11 mouse cellular contexts compared by ENCODE assay signal in the genomic region with DNA sequence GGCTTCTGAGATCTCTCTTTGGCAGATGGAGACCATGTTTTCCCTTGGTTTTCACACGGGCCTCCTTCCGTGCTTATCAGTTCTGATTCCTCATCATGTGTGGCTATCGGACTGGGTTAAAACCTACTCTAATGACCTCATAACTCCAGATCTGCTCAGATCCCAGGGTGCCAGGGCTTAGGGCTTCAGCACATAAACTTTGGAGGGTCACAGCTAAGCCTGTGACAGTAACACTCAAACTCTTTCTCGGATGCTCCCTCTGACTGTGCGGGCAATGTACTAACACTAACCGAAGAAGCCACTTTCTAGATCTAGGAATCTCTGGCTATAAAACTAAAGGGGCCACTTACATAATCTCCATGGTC. TPM values are rescaled to one million over a fixed set of nuclear protein-coding genes. Genes with fewer than 3 reads are reported as not detected.
DNase-seq lines count a peak whose midpoint lies in the region; ATAC-seq and TF ChIP-seq lines count a peak whose summit lies in the region.
"Had no signal": no experiment of that assay in that cellular context is flagged by ENCODE, and none has a peak within 500 bp of the region (broad histone marks: within the 10 kb centered on the region; RNA-seq: fewer than 3 reads in every experiment).

No protein-coding gene starts in this region.

- WGBS in heart, adult 2 months: 57% methylated on average over 6 of the region's 6 CpGs
- WGBS in liver, embryonic 11.5 days: 53% methylated on average over 6 of the region's 6 CpGs
- 36% methylated on average over 6 of the region's 6 CpGs for WGBS in intestine, embryonic 16.5 days
- 50% methylated on average over 6 of the region's 6 CpGs for WGBS in neural tube, embryonic 14.5 days

- no peak for DNase-seq in heart, adult 2 months
- no peak for DNase-seq in heart, adult 8-10 months (ENCODE audit: low spot score)
- no peak for DNase-seq in liver, embryonic 11.5 days (ENCODE audit: low spot score)
- DNase-seq in liver: no peak
- DNase-seq in layer of hippocampus, adult 9-11 months: no peak
- no peak for DNase-seq in ovary, postnatal 36 days (ENCODE audit: low spot score)
- DNase-seq: cerebellum, adult 11-12 months had no signal

- TF ChIP-seq EP300 in heart, adult 2 months (IDR thresholded peaks at IDR 0.05; ENCODE audit: insufficient read depth, low read depth, low read length): no peak

- H3K79me2 ChIP-seq in heart, adult 2 months (replicated peaks; ENCODE audit: control insufficient read depth, insufficient read depth, low read length): no peaks in the 10 kb centered on the region

- no peak for TF ChIP-seq CTCF in heart, adult 2 months (IDR thresholded peaks at IDR 0.05)

- no peak overlapping the region for H3K9ac ChIP-seq in heart, adult 2 months (ENCODE audit: low read depth, low read length)
- H3K9ac ChIP-seq in liver, embryonic 11.5 days (ENCODE audit: low read depth, low read length): no peak overlapping the region
- H3K9ac ChIP-seq in intestine, embryonic 16.5 days (ENCODE audit: low read depth, low read length): no peak overlapping the region
- no peak overlapping the region for H3K9ac ChIP-seq in neural tube, embryonic 14.5 days (replicated peaks; ENCODE audit: low read depth, low read length)

- no peaks in the 10 kb centered on the region for H3K36me3 ChIP-seq in heart, adult 2 months (ENCODE audit: control insufficient read depth, insufficient read depth, low read length)
- H3K36me3 ChIP-seq in liver, embryonic 11.5 days (ENCODE audit: control insufficient read depth, insufficient read depth, low read length): no peaks in the 10 kb centered on the region
- H3K36me3 ChIP-seq in intestine, embryonic 16.5 days (ENCODE audit: control insufficient read depth, insufficient read depth, low read length): no peaks in the 10 kb centered on the region
- H3K36me3 ChIP-seq in neural tube, embryonic 14.5 days (ENCODE audit: control insufficient read depth, insufficient read depth, low read length): no peaks in the 10 kb centered on the region

- TF ChIP-seq POLR2A in heart, adult 2 months (IDR thresholded peaks at IDR 0.05; ENCODE audit: insufficient read depth, low read depth, low read length): no peak

- no peak overlapping the region for H3K4me3 ChIP-seq in heart, adult 2 months
- H3K4me3 ChIP-seq in liver, embryonic 11.5 days (ENCODE audit: low read depth, low read length): no peak overlapping the region
- no peak overlapping the region for H3K4me3 ChIP-seq in intestine, embryonic 16.5 days (ENCODE audit: low read length)
- H3K4me3 ChIP-seq in neural tube, embryonic 14.5 days (ENCODE audit: low read depth, low read length): no peak overlapping the region
- H3K4me3 ChIP-seq: megakaryocyte, embryonic 14.5 days had no signal

- no peaks in the 10 kb centered on the region for H3K27me3 ChIP-seq in heart, adult 2 months (ENCODE audit: control insufficient read depth, insufficient read depth, low read length)
- H3K27me3 ChIP-seq in liver, embryonic 11.5 days (replicated peaks; ENCODE audit: control insufficient read depth, insufficient read depth, low read length): no peaks in the 10 kb centered on the region
- H3K27me3 ChIP-seq in intestine, embryonic 16.5 days (replicated peaks; ENCODE audit: control insufficient read depth, insufficient read depth, low read length): no peaks in the 10 kb centered on the region
- no peaks in the 10 kb centered on the region for H3K27me3 ChIP-seq in neural tube, embryonic 14.5 days (ENCODE audit: control insufficient read depth, insufficient read depth, low read length)
- H3K27me3 ChIP-seq: megakaryocyte, embryonic 14.5 days had no signal

- intact Hi-C loops in heart, adult 2 months (cut with DNase I): loop anchor here (5.0 kb wide), 1 partner anchor 60 kb away; no protein-coding TSS in a partner anchor

- H3K4me1 ChIP-seq in heart, adult 2 months (ENCODE audit: control insufficient read depth, insufficient read depth, low read length): peaks cover 1% of the 10 kb centered on the region
- peaks cover 4% of the 10 kb centered on the region; the same call in 1 of the 2 replicates for H3K4me1 ChIP-seq in liver, embryonic 11.5 days (replicated peaks; ENCODE audit: control insufficient read depth, insufficient read depth, low read length)
- H3K4me1 ChIP-seq in intestine, embryonic 16.5 days (ENCODE audit: control insufficient read depth, insufficient read depth, low read length): peaks cover 10% of the 10 kb centered on the region
- H3K4me1 ChIP-seq in neural tube, embryonic 14.5 days (ENCODE audit: control insufficient read depth, insufficient read depth, low read length): peaks cover 9% of the 10 kb centered on the region; the same call in 1 of the 2 replicates

- H3K9me3 ChIP-seq in liver, embryonic 11.5 days (ENCODE audit: control insufficient read depth, low read length): no peaks in the 10 kb centered on the region
- no peaks in the 10 kb centered on the region for H3K9me3 ChIP-seq in intestine, embryonic 16.5 days (ENCODE audit: control insufficient read depth, low read length)
- H3K9me3 ChIP-seq in neural tube, embryonic 14.5 days (ENCODE audit: control insufficient read depth, low read length): no peaks in the 10 kb centered on the region

- peak overlapping the region; percentile 2; the same call in 1 of the 2 replicates for H3K4me2 ChIP-seq in liver, embryonic 11.5 days
- H3K4me2 ChIP-seq in intestine, embryonic 16.5 days (ENCODE audit: low read depth, low read length): no peak overlapping the region
- H3K4me2 ChIP-seq in neural tube, embryonic 14.5 days (ENCODE audit: low read depth, low read length): peak overlapping the region; percentile 17; the same call in 1 of the 2 replicates

- peak overlapping the region; percentile 51 for H3K27ac ChIP-seq in heart, adult 2 months
- no peak overlapping the region for H3K27ac ChIP-seq in liver, embryonic 11.5 days (ENCODE audit: low read depth, low read length)
- H3K27ac ChIP-seq in intestine, embryonic 16.5 days (ENCODE audit: low read length): peak overlapping the region; percentile 54; the same call in 1 of the 2 replicates
- H3K27ac ChIP-seq in neural tube, embryonic 14.5 days (ENCODE audit: low read depth, low read length): peak overlapping the region; percentile 28; the same call in 1 of the 2 replicates

- ATAC-seq in liver, embryonic 11.5 days (replicated peaks; ENCODE audit: low FRiP score): 0 out of 2 replicates have a peak, but pooled peaks have one; percentile 7
- no peak; the same call in 1 of the 2 replicates for ATAC-seq in intestine, embryonic 16.5 days
- peak; percentile 38; the same call in 1 of the 2 replicates for ATAC-seq in neural tube, embryonic 14.5 days (ENCODE audit: low read depth)

RNA-seq across cellular contexts. Expression of gene Barx2, which starts 59.3 kb away (rescaled TPM):
- under 1 TPM; 0.13 to 0.36 TPM for total RNA-seq in heart, adult 2 months (2021)
- 0.04 TPM in 1 of 2 replicates, not detected in the other for polyA plus RNA-seq in heart, adult 2 months (2012; rRNA removed)
- total RNA-seq in heart, adult 8-10 months (2022): under 1 TPM in 3 of 4 experiments, not detected in 1; 0.16 to 0.35 (median 0.17) TPM
- 0.12 TPM in 1 of 2 replicates, not detected in the other for polyA plus RNA-seq in liver, embryonic 11.5 days (2014; fragmentation: Nextera tagmentation; extraction: Ambion mirVana)
- polyA plus RNA-seq in intestine, embryonic 16.5 days (2015; fragmentation: Nextera tagmentation; extraction: Ambion mirVana): 0.11 and 0.26 TPM in 2 replicates
- polyA plus RNA-seq in neural tube, embryonic 14.5 days (2014; fragmentation: Nextera tagmentation; extraction: Ambion mirVana): not detected in 2 replicates
- total RNA-seq: adrenal gland, adult 8-10 months had no signal
